Mouse (Mus musculus): Measurements from ENCODE around the gene Aldh16a1. TPM values are rescaled to one million over a fixed set of nuclear protein-coding genes. Genes with fewer than 3 reads are reported as not detected.

The Aldh16a1 gene
- polyA plus RNA-seq, 1 experiment from 2014 or later: 41.2 TPM

GRCm38 (mm10) chr7:45163735-45164490 is 9.5 kb upstream of the Aldh16a1 start, which contains the start of gene Slc17a7:
TSS of gene Slc17a7 (plus strand) at chr7:45163949.
- Histone ChIP-seq H3K4me1 (peaks cover 27% of the 10 kb centered on the region), H3K9ac (peak within 1 kb of the TSS; percentile 49), H3K27me3 (replicated peaks) (peaks cover 67% of the 10 kb centered on the region), H3K9me3 (replicated peaks) (peaks cover 2% of the 10 kb centered on the region), H3K27ac (no peak within 1 kb of the TSS), H3K4me3 (peak within 1 kb of the TSS; percentile 54), H3K4me2 (peak within 1 kb of the TSS; percentile 79), H3K36me3 (peaks cover 2% of the 10 kb centered on the region; the same call in 1 of the 2 replicates)
- 2% methylated on average over 41 of the region's 41 CpGs for WGBS (ENCODE audit: insufficient replicate concordance)
- ATAC-seq: peak; percentile 42

GRCm38 (mm10) chr7:45162996-45163615 is 8.7 kb upstream of the Aldh16a1 start:
- no peak overlapping the region for H3K4me3 ChIP-seq
- peaks cover 59% of the 10 kb centered on the region for H3K27me3 ChIP-seq (replicated peaks)
- no peak overlapping the region for H3K27ac ChIP-seq
- H3K36me3 ChIP-seq: peaks cover 10% of the 10 kb centered on the region; the same call in 1 of the 2 replicates
- no peak overlapping the region for H3K9ac ChIP-seq
- ATAC-seq: no peak
- WGBS (ENCODE audit: insufficient replicate concordance): 63% methylated on average over 9 of the region's 9 CpGs
- peaks cover 27% of the 10 kb centered on the region for H3K4me1 ChIP-seq
- peak overlapping the region; percentile 79; the same call in 1 of the 2 replicates for H3K4me2 ChIP-seq
- no peaks in the 10 kb centered on the region for H3K9me3 ChIP-seq (replicated peaks)

- no peak for ATAC-seq
These were observed 8.2 kb upstream of the Aldh16a1 start for GRCm38 (mm10) chr7:45162551-45162950.

DNA sequence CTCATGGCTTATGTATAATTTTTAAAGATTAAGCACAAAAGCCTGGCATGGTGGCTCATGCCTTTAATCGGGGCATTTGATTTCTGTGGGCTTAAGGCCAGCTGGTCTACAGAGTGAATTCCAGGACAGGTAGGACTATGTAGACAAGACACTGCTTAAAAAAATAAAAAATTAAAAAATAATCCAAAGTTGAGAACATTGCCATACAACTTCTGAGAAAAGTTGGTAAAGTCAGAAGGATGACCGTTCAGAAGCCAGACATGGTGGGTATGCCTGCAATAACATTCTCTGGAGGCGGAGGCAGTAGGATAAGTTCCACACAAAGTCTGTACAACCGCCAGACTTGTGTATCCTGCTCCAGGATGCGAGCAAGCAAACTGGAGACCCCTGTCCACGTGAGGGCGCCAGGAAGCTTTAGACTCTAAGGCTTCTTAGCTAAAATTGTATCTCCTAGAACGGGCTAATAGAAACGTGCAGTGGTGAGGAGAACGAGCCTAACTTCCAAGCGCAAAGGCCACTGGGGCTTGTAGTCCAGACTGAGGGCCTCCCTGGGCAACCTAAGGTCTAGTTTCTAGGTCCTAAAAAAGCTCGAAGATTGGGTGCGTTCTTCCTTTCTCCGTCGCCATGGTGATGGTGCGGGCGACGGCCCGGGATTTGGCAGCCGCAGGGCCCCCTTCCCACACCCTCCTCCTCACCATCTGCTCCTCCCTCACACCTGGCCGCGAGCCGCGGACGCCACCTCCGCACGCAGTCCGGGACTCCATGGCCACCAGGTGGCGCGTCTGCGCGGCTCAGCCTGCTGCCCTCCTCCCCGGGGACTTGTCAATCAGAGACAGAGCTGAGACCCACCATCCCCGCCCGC is 7.5 kb upstream of the Aldh16a1 start:
- Histone ChIP-seq H3K27ac (no peak overlapping the region; the same call in 1 of the 2 replicates), H3K9ac (0 out of 2 replicates have a peak overlapping the region, but pooled peaks have one; percentile 36), H3K27me3 (replicated peaks) (peaks cover 47% of the 10 kb centered on the region), H3K4me1 (peaks cover 27% of the 10 kb centered on the region), H3K9me3 (replicated peaks) (no peaks in the 10 kb centered on the region), H3K36me3 (peaks cover 19% of the 10 kb centered on the region; the same call in 1 of the 2 replicates), H3K4me3 (peak overlapping the region; percentile 46), H3K4me2 (peak overlapping the region; percentile 80)
- ATAC-seq: peak; percentile 76
- 4% methylated on average over 35 of the region's 35 CpGs for WGBS (ENCODE audit: insufficient replicate concordance)

More at GRCm38 (mm10) chr7:45162551-45162950, 8.2 kb upstream of the Aldh16a1 start:
- peak overlapping the region; percentile 80 for H3K4me2 ChIP-seq
- peaks cover 54% of the 10 kb centered on the region for H3K27me3 ChIP-seq (replicated peaks)
- WGBS (ENCODE audit: insufficient replicate concordance): 28% methylated on average over 6 of the region's 6 CpGs
- peaks cover 27% of the 10 kb centered on the region for H3K4me1 ChIP-seq
- no peak overlapping the region for H3K9ac ChIP-seq
- no peaks in the 10 kb centered on the region for H3K9me3 ChIP-seq (replicated peaks)
- no peak overlapping the region for H3K27ac ChIP-seq
- H3K36me3 ChIP-seq: peaks cover 15% of the 10 kb centered on the region; the same call in 1 of the 2 replicates
- H3K4me3 ChIP-seq: peak overlapping the region; percentile 46

- Histone ChIP-seq H3K4me1 (peaks cover 27% of the 10 kb centered on the region), H3K27ac (no peak overlapping the region), H3K4me2 (no peak overlapping the region), H3K9me3 (replicated peaks) (no peaks in the 10 kb centered on the region), H3K27me3 (replicated peaks) (peaks cover 37% of the 10 kb centered on the region), H3K4me3 (no peak overlapping the region), H3K36me3 (peaks cover 28% of the 10 kb centered on the region; the same call in 1 of the 2 replicates), H3K9ac (no peak overlapping the region)
- WGBS (ENCODE audit: insufficient replicate concordance): 86% methylated on average over 3 of the region's 3 CpGs
- no peak for ATAC-seq
These were observed 6.5 kb upstream of the Aldh16a1 start for GRCm38 (mm10) chr7:45160866-45161265.

GRCm38 (mm10) chr7:45160316-45160800 is 6.0 kb upstream of the Aldh16a1 start:
- WGBS (ENCODE audit: insufficient replicate concordance): 79% methylated on average over 6 of the region's 6 CpGs
- Histone ChIP-seq H3K9ac (no peak overlapping the region), H3K27ac (no peak overlapping the region), H3K4me1 (peaks cover 32% of the 10 kb centered on the region), H3K4me3 (no peak overlapping the region), H3K4me2 (no peak overlapping the region), H3K36me3 (peaks cover 28% of the 10 kb centered on the region; the same call in 1 of the 2 replicates), H3K9me3 (replicated peaks) (no peaks in the 10 kb centered on the region), H3K27me3 (replicated peaks) (peaks cover 32% of the 10 kb centered on the region)
- ATAC-seq: no peak

GRCm38 (mm10) chr7:45158991-45159390 is 4.6 kb upstream of the Aldh16a1 start:
- no peak overlapping the region for H3K27ac ChIP-seq
- ATAC-seq: no peak

GRCm38 (mm10) chr7:45157459-45157858 is 3.1 kb upstream of the Aldh16a1 start:
- no peak overlapping the region for H3K27ac ChIP-seq
- H3K4me1 ChIP-seq: peaks cover 34% of the 10 kb centered on the region
- H3K4me3 ChIP-seq: no peak overlapping the region
- H3K4me2 ChIP-seq: no peak overlapping the region
- no peak for ATAC-seq
- peaks cover 28% of the 10 kb centered on the region; the same call in 1 of the 2 replicates for H3K36me3 ChIP-seq
- no peaks in the 10 kb centered on the region for H3K9me3 ChIP-seq (replicated peaks)
- no peak overlapping the region for H3K9ac ChIP-seq
- H3K27me3 ChIP-seq (replicated peaks): peaks cover 3% of the 10 kb centered on the region
- WGBS (ENCODE audit: insufficient replicate concordance): 83% methylated on average over 14 of the region's 14 CpGs

More at GRCm38 (mm10) chr7:45158991-45159390, 4.6 kb upstream of the Aldh16a1 start:
- Histone ChIP-seq H3K4me3 (no peak overlapping the region), H3K9ac (no peak overlapping the region), H3K4me2 (no peak overlapping the region), H3K9me3 (replicated peaks) (no peaks in the 10 kb centered on the region), H3K36me3 (peaks cover 28% of the 10 kb centered on the region; the same call in 1 of the 2 replicates), H3K27me3 (replicated peaks) (peaks cover 18% of the 10 kb centered on the region), H3K4me1 (peaks cover 37% of the 10 kb centered on the region)
- 84% methylated on average over 6 of the region's 6 CpGs for WGBS (ENCODE audit: insufficient replicate concordance)

DNA sequence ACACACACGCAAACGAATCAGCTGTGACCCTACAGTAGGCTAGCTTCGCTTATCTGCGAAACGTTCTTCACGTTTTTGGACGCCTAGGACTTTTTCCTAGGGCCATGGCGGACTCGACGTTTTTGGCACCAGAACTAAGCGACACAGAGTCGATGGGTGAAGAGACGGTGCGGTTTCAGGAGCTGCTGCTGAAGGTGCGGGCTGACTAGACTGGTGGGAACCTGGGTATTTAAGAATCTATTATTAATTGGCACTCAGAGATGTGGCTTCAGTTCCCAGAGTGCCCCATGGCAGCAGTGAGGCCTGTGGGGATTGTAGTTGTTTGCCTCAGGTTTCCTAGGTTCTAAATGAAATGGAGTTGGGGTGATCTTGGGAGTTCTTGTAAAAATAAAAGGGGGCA is 1.8 kb upstream of the Aldh16a1 start:
- H3K4me3 ChIP-seq: no peak overlapping the region
- H3K4me2 ChIP-seq: no peak overlapping the region
- H3K9me3 ChIP-seq (replicated peaks): no peaks in the 10 kb centered on the region
- ATAC-seq: no peak
- WGBS (ENCODE audit: insufficient replicate concordance): 89% methylated on average over 15 of the region's 15 CpGs
- H3K9ac ChIP-seq: no peak overlapping the region
- peaks cover 28% of the 10 kb centered on the region; the same call in 1 of the 2 replicates for H3K36me3 ChIP-seq
- H3K4me1 ChIP-seq: peaks cover 27% of the 10 kb centered on the region
- no peaks in the 10 kb centered on the region for H3K27me3 ChIP-seq (replicated peaks)
- H3K27ac ChIP-seq: no peak overlapping the region

- Histone ChIP-seq H3K36me3 (peaks cover 28% of the 10 kb centered on the region; the same call in 1 of the 2 replicates), H3K4me2 (no peak overlapping the region), H3K9me3 (replicated peaks) (no peaks in the 10 kb centered on the region), H3K4me3 (no peak overlapping the region), H3K27me3 (replicated peaks) (no peaks in the 10 kb centered on the region), H3K9ac (no peak overlapping the region), H3K27ac (peak overlapping the region; percentile 92; the same call in 1 of the 2 replicates), H3K4me1 (peaks cover 32% of the 10 kb centered on the region)
- ATAC-seq: no peak
- WGBS (ENCODE audit: insufficient replicate concordance): 77% methylated on average over 9 of the region's 9 CpGs
These were observed 1.2 kb upstream of the Aldh16a1 start for GRCm38 (mm10) chr7:45155590-45155989.

DNA sequence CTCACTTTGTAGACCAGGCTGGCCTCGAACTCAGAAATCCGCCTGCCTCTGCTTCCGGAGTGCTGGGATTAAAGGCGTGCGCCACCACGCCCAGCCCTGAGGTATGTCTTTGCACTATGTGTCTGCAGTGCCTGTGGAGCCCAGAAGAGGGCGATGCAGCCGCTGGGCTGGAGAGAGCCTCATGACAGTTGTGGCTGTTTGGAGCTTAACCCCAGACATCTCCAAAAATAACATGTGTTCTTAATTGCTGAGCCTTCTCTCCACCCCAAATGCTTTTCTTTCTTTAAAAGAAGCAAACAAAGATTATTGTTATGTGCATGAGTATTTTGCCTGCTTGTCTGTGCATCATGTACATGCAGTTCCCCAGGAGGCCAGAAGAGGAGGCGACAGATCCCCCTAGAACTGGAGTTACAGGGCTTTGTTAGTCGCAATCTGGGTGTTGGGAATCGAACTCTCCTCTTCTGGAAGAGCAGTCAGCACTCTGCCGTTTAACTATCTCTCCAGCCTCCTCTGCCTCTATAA is 670 bp upstream of the Aldh16a1 start:
- peak overlapping the region; percentile 82; the same call in 1 of the 2 replicates for H3K9ac ChIP-seq

More for the DNA sequence above, 670 bp upstream of the Aldh16a1 start:
- WGBS (ENCODE audit: insufficient replicate concordance): 62% methylated on average over 12 of the region's 12 CpGs
- H3K9me3 ChIP-seq (replicated peaks): no peaks in the 10 kb centered on the region
- H3K27ac ChIP-seq: peak overlapping the region; percentile 92
- peaks cover 37% of the 10 kb centered on the region for H3K4me1 ChIP-seq
- peak overlapping the region; percentile 76 for H3K4me2 ChIP-seq
- H3K27me3 ChIP-seq (replicated peaks): no peaks in the 10 kb centered on the region
- H3K36me3 ChIP-seq: peaks cover 28% of the 10 kb centered on the region; the same call in 1 of the 2 replicates
- peak; percentile 4; the same call in 1 of the 2 replicates for ATAC-seq
- peak overlapping the region; percentile 73 for H3K4me3 ChIP-seq
